9 mouse cellular contexts compared by ENCODE assay signal in genomic region chr13:110562902-110563301, GRCm38 (mm10).
A peak's percentile ranks its signal among the peaks of the same experiment; 100 is the strongest.
DNase-seq lines count a peak whose midpoint lies in the region; ATAC-seq and TF ChIP-seq lines count a peak whose summit lies in the region.
"Had no signal": no experiment of that assay in that cellular context is flagged by ENCODE, and none has a peak within 500 bp of the region (broad histone marks: within the 10 kb centered on the region; RNA-seq: fewer than 3 reads in every experiment).

No protein-coding gene starts in this region.

- H3K9me3 ChIP-seq in heart, embryonic 13.5 days: no peaks in the 10 kb centered on the region
- no peaks in the 10 kb centered on the region for H3K9me3 ChIP-seq in kidney, postnatal 0 days (replicated peaks; ENCODE audit: low read length)
- H3K9me3 ChIP-seq: megakaryocyte, embryonic 14.5 days had no signal

- no peak overlapping the region for H3K4me2 ChIP-seq in heart, embryonic 13.5 days
- H3K4me2 ChIP-seq in kidney, postnatal 0 days (ENCODE audit: low read length): no peak overlapping the region

- DNase-seq in gastrocnemius, postnatal 25 days: peak; percentile 7
- DNase-seq in gastrocnemius, postnatal 14 days: no peak
- DNase-seq in kidney, postnatal 0 days (ENCODE audit: low spot score): peak; percentile 62
- DNase-seq in lung, postnatal 4 days: peak; percentile 45 to 63
- no peak for DNase-seq in thymus, postnatal 4 days
- DNase-seq in embryo, embryonic 10.5 days (ENCODE audit: low spot score): no peak

- no peaks in the 10 kb centered on the region for H3K27me3 ChIP-seq in heart, embryonic 13.5 days (replicated peaks)
- no peaks in the 10 kb centered on the region for H3K27me3 ChIP-seq in kidney, postnatal 0 days (ENCODE audit: insufficient read depth, low read length)
- H3K27me3 ChIP-seq: megakaryocyte, embryonic 14.5 days had no signal

- H3K9ac ChIP-seq in heart, embryonic 13.5 days: no peak overlapping the region
- H3K9ac ChIP-seq in kidney, postnatal 0 days (ENCODE audit: low read depth, low read length): no peak overlapping the region

- intact Hi-C loops in gastrocnemius, postnatal 14 days (cut with DNase I; ENCODE audit: low total_unique reads): no loop called here

- peaks cover 19% of the 10 kb centered on the region for H3K4me1 ChIP-seq in heart, embryonic 13.5 days
- H3K4me1 ChIP-seq in kidney, postnatal 0 days (replicated peaks; ENCODE audit: insufficient read depth, low read length): no peaks in the 10 kb centered on the region

- H3K4me3 ChIP-seq in heart, embryonic 13.5 days: no peak overlapping the region
- no peak overlapping the region for H3K4me3 ChIP-seq in kidney, postnatal 0 days (replicated peaks; ENCODE audit: low read depth, low read length)
- H3K4me3 ChIP-seq: megakaryocyte, embryonic 14.5 days had no signal

- no peak for TF ChIP-seq CTCF in kidney, postnatal 0 days (IDR thresholded peaks at IDR 0.05; ENCODE audit: low read depth)

- ATAC-seq in heart, embryonic 13.5 days (ENCODE audit: extremely low read depth, insufficient number of reproducible peaks, low FRiP score, low TSS enrichment): no peak; the same call in 1 of the 2 replicates
- ATAC-seq in kidney, postnatal 0 days (replicated peaks; ENCODE audit: low FRiP score, low read depth): 0 out of 2 replicates have a peak, but pooled peaks have one; percentile 33
- no peak for ATAC-seq in megakaryocyte, adult 5-6 weeks (ENCODE audit: poor library complexity, severe bottlenecking)

- no peaks in the 10 kb centered on the region for H3K36me3 ChIP-seq in heart, embryonic 13.5 days
- H3K36me3 ChIP-seq in kidney, postnatal 0 days (ENCODE audit: insufficient read depth, low read length): no peaks in the 10 kb centered on the region

- peak overlapping the region; percentile 62; the same call in 1 of the 2 replicates for H3K27ac ChIP-seq in heart, embryonic 13.5 days (replicated peaks)
- H3K27ac ChIP-seq in kidney, postnatal 0 days: peak overlapping the region; percentile 42; the same call in 1 of the 2 replicates

- 35% methylated on average over 5 of the region's 5 CpGs for WGBS in heart, embryonic 13.5 days
- WGBS in kidney, postnatal 0 days: 54% methylated on average over 5 of the region's 5 CpGs

Comparison
In these comparisons a context has a peak if more than half of its experiments do, and no peak if none do; other contexts are left out.
1. DNase-seq: peak in gastrocnemius, postnatal 25 days (single experiment), kidney, postnatal 0 days (single experiment) and lung, postnatal 4 days (2 of 2); none in gastrocnemius, postnatal 14 days (single experiment), thymus, postnatal 4 days (single experiment) and embryo, embryonic 10.5 days (single experiment).